Mouse (Mus musculus): Measurements from ENCODE around the gene Slc15a5. TPM values are rescaled to one million over a fixed set of nuclear protein-coding genes. Genes with fewer than 3 reads are reported as not detected.
A peak's percentile ranks its signal among the peaks of the same experiment; 100 is the strongest.

The Slc15a5 gene
- polyA plus RNA-seq, 1 experiment from 2014 or later = not detected

DNA sequence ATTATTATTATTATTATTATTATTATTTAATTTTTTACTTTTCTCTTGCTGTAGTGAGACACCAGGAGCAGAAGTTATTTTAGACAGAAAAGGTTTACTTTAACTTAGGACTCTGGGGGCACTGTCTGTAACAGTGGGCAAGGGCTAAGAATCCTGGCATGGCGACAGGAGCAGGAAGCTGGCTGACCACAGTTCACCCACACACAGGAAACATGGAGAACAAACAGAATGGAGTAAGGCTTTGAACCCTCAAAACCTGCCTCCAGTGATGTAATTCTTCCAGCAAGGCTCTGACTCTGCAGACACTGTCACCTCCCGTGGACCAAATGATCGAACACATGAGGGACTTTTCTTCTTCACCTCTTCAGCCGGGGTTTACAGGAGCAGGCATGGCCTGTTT, 37.9 kb downstream of the Slc15a5 start:
- no peak overlapping the region for H3K27ac ChIP-seq (ENCODE audit: low read length)
- H3K4me2 ChIP-seq (ENCODE audit: low read depth, low read length) = no peak overlapping the region
- 72% methylated on average over 4 of the region's 4 CpGs for WGBS
- H3K4me3 ChIP-seq (ENCODE audit: low read length) = no peak overlapping the region
- no peaks in the 10 kb centered on the region for H3K4me1 ChIP-seq (ENCODE audit: control insufficient read depth, insufficient read depth, low read length)
- no peaks in the 10 kb centered on the region for H3K36me3 ChIP-seq (ENCODE audit: control insufficient read depth, insufficient read depth)
- H3K9me3 ChIP-seq (replicated peaks; ENCODE audit: control insufficient read depth, low read length) = peaks cover 7% of the 10 kb centered on the region; the same call in 1 of the 2 replicates
- no peaks in the 10 kb centered on the region for H3K27me3 ChIP-seq (ENCODE audit: control insufficient read depth, insufficient read depth, low read length)
- H3K9ac ChIP-seq (ENCODE audit: low read length) = no peak overlapping the region
- ATAC-seq (replicated peaks; ENCODE audit: extremely low read depth, insufficient read depth, low FRiP score) = no peak

DNA sequence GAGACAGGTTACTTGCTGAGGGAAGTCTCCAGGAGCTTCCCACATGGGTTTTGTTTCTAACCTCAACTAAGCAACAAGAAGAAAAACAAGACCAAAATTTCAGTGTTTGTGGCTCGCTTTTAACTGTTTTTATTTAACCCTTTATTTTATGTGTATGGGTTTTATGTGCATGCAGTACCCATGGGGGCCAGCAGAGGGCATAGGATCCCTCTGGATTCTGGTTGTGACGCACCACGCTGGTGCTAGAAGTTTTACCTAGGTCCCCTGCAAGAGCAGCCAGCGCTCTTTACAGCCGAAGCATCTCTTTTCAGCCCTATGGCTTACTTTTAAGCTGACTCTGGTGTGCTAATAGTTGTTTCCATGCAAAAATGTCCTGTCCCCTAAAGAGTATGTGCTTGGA, 42.1 kb downstream of the Slc15a5 start:
- 88% methylated on average over 5 of the region's 5 CpGs for WGBS

DNA sequence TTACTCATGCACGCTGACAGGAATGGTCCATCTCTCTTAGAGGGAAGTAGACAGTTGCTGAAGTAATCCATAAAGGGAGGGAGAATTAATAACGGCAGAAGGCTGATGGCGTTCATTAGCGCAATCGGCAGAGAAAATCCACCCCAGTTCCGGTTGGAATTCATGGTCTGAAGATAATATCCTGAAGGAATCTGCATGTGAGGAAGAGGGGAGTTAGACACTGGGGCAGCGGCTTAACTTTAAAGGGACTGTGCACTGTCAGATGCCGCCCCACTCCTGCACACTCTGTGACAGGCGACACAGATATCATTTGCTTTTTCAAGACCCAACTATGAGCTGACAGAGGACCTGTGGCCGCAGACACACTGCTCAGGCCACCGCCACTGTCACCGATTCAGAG, 42.8 kb downstream of the Slc15a5 start:
- Histone ChIP-seq H3K4me2 (ENCODE audit: low read depth, low read length) (no peak overlapping the region), H3K27ac (ENCODE audit: low read length) (no peak overlapping the region), H3K36me3 (ENCODE audit: control insufficient read depth, insufficient read depth) (no peaks in the 10 kb centered on the region), H3K9me3 (replicated peaks; ENCODE audit: control insufficient read depth, low read length) (0 out of 2 replicates have a peak, but pooled peaks cover 2% of the 10 kb centered on the region), H3K4me3 (ENCODE audit: low read length) (no peak overlapping the region), H3K9ac (ENCODE audit: low read length) (no peak overlapping the region), H3K4me1 (ENCODE audit: control insufficient read depth, insufficient read depth, low read length) (no peaks in the 10 kb centered on the region), H3K27me3 (ENCODE audit: control insufficient read depth, insufficient read depth, low read length) (no peaks in the 10 kb centered on the region)
- no peak for ATAC-seq (replicated peaks; ENCODE audit: extremely low read depth, insufficient read depth, low FRiP score)
- 66% methylated on average over 12 of the region's 12 CpGs for WGBS

More for the DNA sequence above, 42.1 kb downstream of the Slc15a5 start:
- Histone ChIP-seq H3K4me1 (ENCODE audit: control insufficient read depth, insufficient read depth, low read length) (no peaks in the 10 kb centered on the region), H3K27me3 (ENCODE audit: control insufficient read depth, insufficient read depth, low read length) (no peaks in the 10 kb centered on the region), H3K36me3 (ENCODE audit: control insufficient read depth, insufficient read depth) (no peaks in the 10 kb centered on the region), H3K4me2 (ENCODE audit: low read depth, low read length) (no peak overlapping the region), H3K4me3 (ENCODE audit: low read length) (no peak overlapping the region), H3K9me3 (replicated peaks; ENCODE audit: control insufficient read depth, low read length) (0 out of 2 replicates have a peak, but pooled peaks cover 2% of the 10 kb centered on the region), H3K9ac (ENCODE audit: low read length) (no peak overlapping the region), H3K27ac (ENCODE audit: low read length) (no peak overlapping the region)
- no peak for ATAC-seq (replicated peaks; ENCODE audit: extremely low read depth, insufficient read depth, low FRiP score)

DNA sequence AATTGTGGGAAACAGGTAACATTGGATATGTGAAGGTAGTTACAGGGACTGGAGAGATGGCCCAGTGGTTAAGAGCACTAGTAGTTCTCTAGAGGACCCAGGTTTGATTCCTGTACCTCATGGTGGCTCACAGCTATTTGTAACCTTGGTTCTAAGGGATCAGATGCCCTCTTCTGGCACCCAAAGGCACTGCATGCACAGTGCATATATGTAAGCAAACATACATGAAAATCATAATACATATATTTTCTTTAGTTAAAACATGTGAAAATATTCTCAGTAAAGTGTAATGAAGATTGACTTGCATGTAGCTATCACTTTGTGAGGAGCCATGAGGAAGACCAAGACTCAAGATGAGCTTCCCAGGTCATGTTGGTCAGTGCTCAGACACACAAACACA, 62.8 kb downstream of the Slc15a5 start:
- Histone ChIP-seq H3K9ac (ENCODE audit: low read length) (no peak overlapping the region), H3K4me1 (ENCODE audit: control insufficient read depth, insufficient read depth, low read length) (no peaks in the 10 kb centered on the region), H3K4me2 (ENCODE audit: low read depth, low read length) (no peak overlapping the region), H3K27ac (ENCODE audit: low read length) (no peak overlapping the region), H3K36me3 (ENCODE audit: control insufficient read depth, insufficient read depth) (no peaks in the 10 kb centered on the region), H3K4me3 (ENCODE audit: low read length) (no peak overlapping the region), H3K9me3 (replicated peaks; ENCODE audit: control insufficient read depth, low read length) (no peaks in the 10 kb centered on the region), H3K27me3 (ENCODE audit: control insufficient read depth, insufficient read depth, low read length) (no peaks in the 10 kb centered on the region)
- no peak for ATAC-seq (replicated peaks; ENCODE audit: extremely low read depth, insufficient read depth, low FRiP score)

DNA sequence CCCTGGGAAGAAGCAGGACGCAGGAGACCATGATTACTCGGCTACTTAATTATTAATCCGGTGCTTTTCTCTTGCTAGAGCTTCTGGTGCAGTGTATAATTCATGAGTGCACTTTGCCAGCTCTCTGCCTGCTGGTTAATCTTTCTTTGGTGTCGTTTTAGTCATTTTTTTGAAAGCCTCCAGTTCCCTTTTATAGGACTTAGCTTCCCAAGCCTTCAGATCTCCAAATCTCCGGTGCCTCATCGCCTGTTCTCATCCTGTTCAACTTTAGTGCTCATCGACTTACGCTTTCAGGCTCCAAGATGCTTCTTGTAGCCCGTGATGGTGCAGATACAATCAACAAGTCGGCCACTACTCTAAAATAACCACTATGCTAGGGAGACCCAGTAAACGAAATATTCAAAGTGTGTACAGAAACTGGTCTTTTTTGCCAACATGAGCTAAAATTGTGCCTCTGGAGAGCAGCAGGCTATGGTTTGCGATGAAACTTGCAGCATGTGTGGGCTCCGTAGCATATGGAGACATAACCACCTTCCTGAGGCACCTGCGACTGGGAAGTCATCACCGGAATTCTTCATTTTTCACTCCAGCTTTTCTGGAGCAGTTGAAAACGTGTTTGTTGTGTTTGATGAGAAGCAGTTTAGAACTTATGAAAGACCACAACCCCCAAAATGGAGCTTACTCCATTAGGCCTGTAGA, 64.6 kb downstream of the Slc15a5 start:
- no peak overlapping the region for H3K9ac ChIP-seq (ENCODE audit: low read length)
- H3K27me3 ChIP-seq (ENCODE audit: control insufficient read depth, insufficient read depth, low read length) = no peaks in the 10 kb centered on the region
- ATAC-seq (replicated peaks; ENCODE audit: extremely low read depth, insufficient read depth, low FRiP score) = no peak
- H3K4me1 ChIP-seq (ENCODE audit: control insufficient read depth, insufficient read depth, low read length) = no peaks in the 10 kb centered on the region
- H3K4me2 ChIP-seq (ENCODE audit: low read depth, low read length) = no peak overlapping the region
- 80% methylated on average over 16 of the region's 16 CpGs for WGBS
- H3K36me3 ChIP-seq (ENCODE audit: control insufficient read depth, insufficient read depth) = no peaks in the 10 kb centered on the region
- no peaks in the 10 kb centered on the region for H3K9me3 ChIP-seq (replicated peaks; ENCODE audit: control insufficient read depth, low read length)
- no peak overlapping the region for H3K27ac ChIP-seq (ENCODE audit: low read length)
- no peak overlapping the region for H3K4me3 ChIP-seq (ENCODE audit: low read length)

DNA sequence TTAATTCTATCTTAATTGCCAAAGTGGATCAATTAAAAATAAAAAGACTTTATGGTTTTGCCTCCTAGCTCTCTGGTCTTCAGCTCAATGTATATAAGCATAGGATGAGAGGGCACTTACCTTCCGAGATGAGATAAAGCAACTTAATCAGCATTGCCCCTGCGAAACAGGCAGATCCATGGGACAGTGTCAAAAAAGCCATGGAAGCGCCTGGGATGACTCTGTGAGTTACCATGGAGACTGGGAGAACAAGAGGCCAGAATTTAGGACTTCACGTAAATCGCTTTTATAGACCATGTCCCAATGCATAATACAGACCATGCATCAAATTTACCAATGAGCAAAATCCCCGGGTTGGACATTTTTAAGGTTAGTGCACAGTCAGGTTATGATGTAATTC, 67.8 kb downstream of the Slc15a5 start:
- H3K9ac ChIP-seq (ENCODE audit: low read length) = no peak overlapping the region
- 84% methylated on average over 6 of the region's 6 CpGs for WGBS
- H3K4me2 ChIP-seq (ENCODE audit: low read depth, low read length) = no peak overlapping the region

DNA sequence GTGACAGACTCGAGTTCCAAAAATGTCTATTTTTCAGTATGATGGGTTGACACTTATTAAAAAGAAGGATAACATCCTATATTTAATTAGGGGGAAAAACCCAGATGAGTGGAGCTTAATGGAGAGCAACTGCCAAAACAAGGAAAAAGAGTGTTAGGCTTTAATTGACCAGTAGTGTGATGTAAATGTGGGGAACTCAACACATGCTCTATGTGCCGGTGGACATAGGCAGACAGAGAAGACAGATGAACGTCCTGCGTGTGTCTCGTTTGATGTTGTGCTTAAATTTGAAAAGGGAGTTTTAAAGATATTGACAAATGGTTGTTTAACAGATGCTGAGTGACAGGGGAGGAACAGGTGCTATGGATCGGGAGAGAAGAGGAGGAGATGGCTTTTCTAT, 72.0 kb downstream of the Slc15a5 start:
- H3K9ac ChIP-seq (ENCODE audit: low read length) = no peak overlapping the region
- no peak for ATAC-seq (replicated peaks; ENCODE audit: extremely low read depth, insufficient read depth, low FRiP score)
- no peaks in the 10 kb centered on the region for H3K4me1 ChIP-seq (ENCODE audit: control insufficient read depth, insufficient read depth, low read length)
- WGBS = 70% methylated on average over 6 of the region's 6 CpGs
- no peak overlapping the region for H3K4me3 ChIP-seq (ENCODE audit: low read length)
- no peaks in the 10 kb centered on the region for H3K9me3 ChIP-seq (replicated peaks; ENCODE audit: control insufficient read depth, low read length)
- H3K27me3 ChIP-seq (ENCODE audit: control insufficient read depth, insufficient read depth, low read length) = no peaks in the 10 kb centered on the region
- no peaks in the 10 kb centered on the region for H3K36me3 ChIP-seq (ENCODE audit: control insufficient read depth, insufficient read depth)
- H3K27ac ChIP-seq (ENCODE audit: low read length) = no peak overlapping the region
- no peak overlapping the region for H3K4me2 ChIP-seq (ENCODE audit: low read depth, low read length)

More for the DNA sequence above, 67.8 kb downstream of the Slc15a5 start:
- ATAC-seq (replicated peaks; ENCODE audit: extremely low read depth, insufficient read depth, low FRiP score) = no peak
- H3K4me3 ChIP-seq (ENCODE audit: low read length) = no peak overlapping the region
- H3K9me3 ChIP-seq (replicated peaks; ENCODE audit: control insufficient read depth, low read length) = no peaks in the 10 kb centered on the region
- H3K36me3 ChIP-seq (ENCODE audit: control insufficient read depth, insufficient read depth) = no peaks in the 10 kb centered on the region
- H3K27me3 ChIP-seq (ENCODE audit: control insufficient read depth, insufficient read depth, low read length) = no peaks in the 10 kb centered on the region
- no peak overlapping the region for H3K27ac ChIP-seq (ENCODE audit: low read length)
- no peaks in the 10 kb centered on the region for H3K4me1 ChIP-seq (ENCODE audit: control insufficient read depth, insufficient read depth, low read length)

DNA sequence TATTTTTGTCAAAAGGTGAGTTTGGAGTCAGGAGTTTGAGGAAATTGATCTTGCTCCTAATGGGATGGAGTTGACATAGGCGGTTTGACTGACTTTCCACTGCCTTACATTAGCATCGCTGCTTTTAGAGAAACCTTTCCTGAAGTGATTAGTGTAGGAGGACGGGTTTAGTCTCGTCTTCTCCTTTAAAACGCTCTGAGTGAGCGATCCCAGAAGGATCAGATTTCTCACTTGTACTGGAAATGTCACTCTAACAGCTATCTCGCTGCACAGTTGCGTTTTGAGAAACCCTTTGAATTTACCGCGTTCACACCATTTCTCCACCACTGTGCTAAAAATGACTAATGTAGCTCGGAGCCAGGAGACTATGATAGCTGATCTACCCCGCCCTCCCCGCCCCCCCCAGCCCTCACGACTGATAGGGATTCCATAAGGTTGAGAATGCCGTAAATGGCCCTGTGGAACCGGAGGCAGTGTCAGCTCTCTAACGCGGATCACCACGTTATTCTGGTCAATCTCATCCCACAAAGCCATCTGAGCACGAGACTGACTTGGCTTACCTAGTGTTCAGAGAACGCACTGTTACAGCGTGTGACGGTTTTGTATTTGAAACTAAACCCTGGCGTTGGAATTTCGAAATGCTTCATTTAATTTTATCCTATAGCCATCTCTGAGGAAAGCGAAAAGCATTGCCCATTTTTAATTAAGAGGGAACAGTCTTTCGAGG, 73.0 kb downstream of the Slc15a5 start:
- Histone ChIP-seq H3K4me1 (ENCODE audit: control insufficient read depth, insufficient read depth, low read length) (no peaks in the 10 kb centered on the region), H3K4me2 (ENCODE audit: low read depth, low read length) (0 out of 2 replicates have a peak overlapping the region, but pooled peaks have one; percentile 30)
- no peak for ATAC-seq (replicated peaks; ENCODE audit: extremely low read depth, insufficient read depth, low FRiP score)

DNA sequence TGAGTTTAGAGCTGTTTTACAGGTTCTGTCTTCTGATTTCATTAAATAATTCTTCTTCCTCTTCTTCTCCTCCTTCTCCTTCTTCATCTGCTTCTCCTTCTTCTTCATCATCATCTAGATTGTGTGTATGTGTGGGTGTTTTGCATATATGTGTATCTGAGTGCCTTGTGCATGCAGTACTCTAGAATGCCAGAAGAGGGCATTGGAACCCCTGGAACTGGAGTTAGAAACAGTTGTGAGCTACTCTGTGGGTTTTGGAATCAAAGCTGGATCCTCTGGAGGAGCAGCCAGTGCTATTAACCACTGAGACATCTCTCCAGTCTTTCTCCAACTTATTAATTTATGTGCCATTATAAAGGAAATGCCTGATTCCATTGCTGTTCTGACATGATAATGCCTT, 89.9 kb downstream of the Slc15a5 start:
- Histone ChIP-seq H3K4me1 (ENCODE audit: control insufficient read depth, insufficient read depth, low read length) (no peaks in the 10 kb centered on the region), H3K9ac (ENCODE audit: low read length) (no peak overlapping the region), H3K4me2 (ENCODE audit: low read depth, low read length) (no peak overlapping the region), H3K4me3 (ENCODE audit: low read length) (no peak overlapping the region), H3K36me3 (ENCODE audit: control insufficient read depth, insufficient read depth) (no peaks in the 10 kb centered on the region), H3K9me3 (replicated peaks; ENCODE audit: control insufficient read depth, low read length) (no peaks in the 10 kb centered on the region), H3K27me3 (ENCODE audit: control insufficient read depth, insufficient read depth, low read length) (no peaks in the 10 kb centered on the region), H3K27ac (ENCODE audit: low read length) (no peak overlapping the region)
- ATAC-seq (replicated peaks; ENCODE audit: extremely low read depth, insufficient read depth, low FRiP score) = no peak

More for the DNA sequence above, 73.0 kb downstream of the Slc15a5 start:
- no peak overlapping the region for H3K9ac ChIP-seq (ENCODE audit: low read length)
- H3K27me3 ChIP-seq (ENCODE audit: control insufficient read depth, insufficient read depth, low read length) = no peaks in the 10 kb centered on the region
- no peak overlapping the region for H3K27ac ChIP-seq (ENCODE audit: low read length)
- no peaks in the 10 kb centered on the region for H3K9me3 ChIP-seq (replicated peaks; ENCODE audit: control insufficient read depth, low read length)
- no peaks in the 10 kb centered on the region for H3K36me3 ChIP-seq (ENCODE audit: control insufficient read depth, insufficient read depth)
- 68% methylated on average over 27 of the region's 27 CpGs for WGBS
- no peak overlapping the region; the same call in 1 of the 2 replicates for H3K4me3 ChIP-seq (ENCODE audit: low read length)
